ENCODE assay signal across 8 mouse cellular contexts in genomic region chr11:48836990-48837309, GRCm38 (mm10). TPM values are rescaled to one million over a fixed set of nuclear protein-coding genes. Genes with fewer than 3 reads are reported as not detected.
DNase-seq lines count a peak whose midpoint lies in the region; ATAC-seq and TF ChIP-seq lines count a peak whose summit lies in the region.

No protein-coding gene starts in this region.

- no peak for TF ChIP-seq POLR2A in bone marrow macrophage, adult 2 months (IDR thresholded peaks at IDR 0.05; ENCODE audit: borderline replicate concordance, low read depth, low read length)

- H3K9ac ChIP-seq in liver, embryonic 13.5 days: peak overlapping the region; percentile 74

- peak; percentile 41 for DNase-seq in heart, postnatal 4 days
- no peak for DNase-seq in liver, embryonic 13.5 days
- no peak for DNase-seq in Muller cell, postnatal 12 days (ENCODE audit: inconsistent ontology term)
- no peak for DNase-seq in right cerebral cortex, postnatal 36 days (ENCODE audit: low spot score in 2 of 2)
- DNase-seq in embryo, embryonic 9.5 days (ENCODE audit: extremely low spot score): no peak
- no peak for DNase-seq in T-cell, adult 2 months (ENCODE audit: low spot score)

- no peaks in the 10 kb centered on the region for H3K9me3 ChIP-seq in E14TG2a.4 (ENCODE audit: low read length)
- H3K9me3 ChIP-seq in liver, embryonic 13.5 days (replicated peaks): no peaks in the 10 kb centered on the region

- peak overlapping the region; percentile 88 for H3K4me3 ChIP-seq in E14TG2a.4 (replicated peaks; ENCODE audit: low read length)
- peak overlapping the region; percentile 86 for H3K4me3 ChIP-seq in bone marrow macrophage, adult 2 months (ENCODE audit: insufficient read depth, low read length)
- H3K4me3 ChIP-seq in liver, embryonic 13.5 days (replicated peaks): peak overlapping the region; percentile 75

- 22% methylated on average over 11 of the region's 11 CpGs for WGBS in liver, embryonic 13.5 days (ENCODE audit: insufficient replicate concordance)

- no peak for ATAC-seq in liver, embryonic 13.5 days (ENCODE audit: low read depth)

- H3K27me3 ChIP-seq in E14TG2a.4 (ENCODE audit: insufficient read depth, low read length): peaks cover 42% of the 10 kb centered on the region
- H3K27me3 ChIP-seq in liver, embryonic 13.5 days: peaks cover 35% of the 10 kb centered on the region

- H3K36me3 ChIP-seq in E14TG2a.4 (ENCODE audit: insufficient read depth, low read length): no peaks in the 10 kb centered on the region
- H3K36me3 ChIP-seq in liver, embryonic 13.5 days: no peaks in the 10 kb centered on the region

- no peak for TF ChIP-seq CTCF in E14TG2a.4 (conservative IDR thresholded peaks at IDR 0.05; ENCODE audit: low read length)
- no peak for TF ChIP-seq CTCF in bone marrow macrophage, adult 2 months (IDR thresholded peaks at IDR 0.05; ENCODE audit: low read depth, low read length)

- peaks cover 52% of the 10 kb centered on the region for H3K4me1 ChIP-seq in E14TG2a.4 (replicated peaks; ENCODE audit: low read depth, low read length)
- peaks cover 4% of the 10 kb centered on the region for H3K4me1 ChIP-seq in bone marrow macrophage, adult 2 months (ENCODE audit: control insufficient read depth, insufficient read depth, low read length)
- H3K4me1 ChIP-seq in liver, embryonic 13.5 days (replicated peaks): peaks cover 37% of the 10 kb centered on the region

- H3K27ac ChIP-seq in bone marrow macrophage, adult 2 months (ENCODE audit: insufficient read depth, low read depth, low read length): no peak overlapping the region
- no peak overlapping the region for H3K27ac ChIP-seq in liver, embryonic 13.5 days

- H3K4me2 ChIP-seq in liver, embryonic 13.5 days: peak overlapping the region; percentile 98

RNA-seq across cellular contexts. Expression of gene Gm12184, which starts 10.5 kb away (rescaled TPM):
- 4.8 and 11.3 TPM in 2 replicates for polyA plus RNA-seq in bone marrow macrophage, adult 2 months (2012; ENCODE audit: insufficient read depth, insufficient read length, missing spikeins)
- 1 to 10 TPM; 4.8 to 5.1 TPM for total RNA-seq in heart, postnatal 4 days (2021)
- polyA plus RNA-seq in liver, embryonic 13.5 days (2015; fragmentation: Nextera tagmentation; extraction: Ambion mirVana): 1.2 and 1.7 TPM in 2 replicates

RNA-seq across cellular contexts. Expression of gene Trim7, which starts 11.0 kb away (rescaled TPM):
- 1.0 and 1.1 TPM in 2 replicates for polyA plus RNA-seq in bone marrow macrophage, adult 2 months (2012; ENCODE audit: insufficient read depth, insufficient read length, missing spikeins)
- total RNA-seq in heart, postnatal 4 days (2021): 1 to 10 TPM; 5.3 to 5.5 TPM
- 0.06 and 0.09 TPM in 2 replicates for polyA plus RNA-seq in liver, embryonic 13.5 days (2015; fragmentation: Nextera tagmentation; extraction: Ambion mirVana)

RNA-seq across cellular contexts. Expression of gene Trim41, which starts 19.8 kb away (rescaled TPM):
- polyA plus RNA-seq in bone marrow macrophage, adult 2 months (2012; ENCODE audit: insufficient read depth, insufficient read length, missing spikeins): 55.5 and 64.4 TPM in 2 replicates
- total RNA-seq in heart, postnatal 4 days (2021): 10 to 100 TPM; 36.0 to 40.1 TPM
- polyA plus RNA-seq in liver, embryonic 13.5 days (2015; fragmentation: Nextera tagmentation; extraction: Ambion mirVana): 1.7 and 2.4 TPM in 2 replicates

RNA-seq across cellular contexts. Expression of gene Irgm1, which starts 34.5 kb away (rescaled TPM):
- 79.4 and 80.7 TPM in 2 replicates for polyA plus RNA-seq in bone marrow macrophage, adult 2 months (2012; ENCODE audit: insufficient read depth, insufficient read length, missing spikeins)
- 1 to 10 TPM; 6.2 to 7.6 TPM for total RNA-seq in heart, postnatal 4 days (2021)
- polyA plus RNA-seq in liver, embryonic 13.5 days (2015; fragmentation: Nextera tagmentation; extraction: Ambion mirVana): 17.0 and 19.8 TPM in 2 replicates

RNA-seq across cellular contexts. Expression of gene Rack1, which starts 36.8 kb away (rescaled TPM):
- 1,563 and 1,726 TPM in 2 replicates for polyA plus RNA-seq in bone marrow macrophage, adult 2 months (2012; ENCODE audit: insufficient read depth, insufficient read length, missing spikeins)
- total RNA-seq in heart, postnatal 4 days (2021): 100 to 1,000 TPM; 642 to 663 TPM
- 688 and 710 TPM in 2 replicates for polyA plus RNA-seq in liver, embryonic 13.5 days (2015; fragmentation: Nextera tagmentation; extraction: Ambion mirVana)

Comparison
In these comparisons a context has a peak if more than half of its experiments do, and no peak if none do; other contexts are left out.
1. RNA of gene Trim41, which starts 19.8 kb away (polyA plus RNA-seq): 55.5 to 64.4 TPM in bone marrow macrophage, adult 2 months; 1.7 to 2.4 TPM in liver, embryonic 13.5 days; every median in the first group is over 10 times any median in the second.
2. Peak in every context shown above with its lines, with median percentiles within 50 percentile points of each other: H3K4me3 ChIP-seq.